Mouse (Mus musculus) layer of hippocampus, adult 2 months (tissue): ENCODE results near the gene Kcng3. TPM values are rescaled to one million over a fixed set of nuclear protein-coding genes. Genes with fewer than 3 reads are reported as not detected.

Experiments used
- DNase-seq, 2 experiments: peaks; one replicate each; pipeline ENCODE4 v3.0.0; 2022; ENCODE audit warnings: low spot score in 2 of 2
- H3K27ac ChIP-seq: fragments of 200-600 bp; 2 replicates; pipeline ENCODE4 v1.8.1; 2022
- H3K4me3 ChIP-seq: fragments of 200-600 bp; 2 replicates; pipeline ENCODE4 v1.8.1; 2022; ENCODE audit warnings: mild to moderate bottlenecking
- CTCF ChIP-seq: fragments of 200-600 bp; conservative IDR thresholded peaks from 2 replicates; pipeline ENCODE4 v1.8.1; 2022; ENCODE audit warnings: antibody characterized with exemption, mild to moderate bottlenecking, moderate library complexity
- total RNA-seq, 2 experiments: library from RNA; stranded (reverse); gene quantifications; 2 replicates each; pipeline ENCODE4 v1.2.3; 2021

Gene Kcng3
- total RNA-seq, 2 experiments from 2014 or later = 9.7 to 11.7 TPM

- Histone ChIP-seq H3K27ac (no peak overlapping the region), H3K4me3 (no peak overlapping the region)
- TF ChIP-seq CTCF = no peak
- DNase-seq = no peak
These were observed 69.3 kb downstream of the Kcng3 start for GRCm38 (mm10) chr17:83562153-83563010.

DNA sequence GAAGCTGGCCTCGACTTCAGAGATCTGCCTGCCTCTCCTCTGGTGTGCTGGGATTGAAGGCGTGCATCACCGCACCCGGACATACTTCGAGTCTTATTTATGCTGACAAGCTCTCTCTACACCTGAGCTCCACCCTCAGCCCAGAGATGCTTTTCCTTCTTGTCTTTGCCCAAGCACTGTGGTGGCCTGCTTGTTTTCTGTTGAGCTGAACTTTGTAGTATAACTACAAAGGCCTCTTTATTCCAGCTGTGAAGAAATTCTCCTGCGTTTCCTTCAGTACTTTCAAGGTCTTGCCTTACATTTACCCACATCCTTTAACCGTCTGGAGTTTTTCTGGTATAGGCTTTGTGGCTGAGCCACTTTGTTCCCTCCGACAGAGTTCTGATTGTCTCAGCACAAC is 72.6 kb downstream of the Kcng3 start:
- Histone ChIP-seq H3K4me3 (no peak overlapping the region), H3K27ac (no peak overlapping the region)
- TF ChIP-seq CTCF = no peak
- DNase-seq = no peak

DNA sequence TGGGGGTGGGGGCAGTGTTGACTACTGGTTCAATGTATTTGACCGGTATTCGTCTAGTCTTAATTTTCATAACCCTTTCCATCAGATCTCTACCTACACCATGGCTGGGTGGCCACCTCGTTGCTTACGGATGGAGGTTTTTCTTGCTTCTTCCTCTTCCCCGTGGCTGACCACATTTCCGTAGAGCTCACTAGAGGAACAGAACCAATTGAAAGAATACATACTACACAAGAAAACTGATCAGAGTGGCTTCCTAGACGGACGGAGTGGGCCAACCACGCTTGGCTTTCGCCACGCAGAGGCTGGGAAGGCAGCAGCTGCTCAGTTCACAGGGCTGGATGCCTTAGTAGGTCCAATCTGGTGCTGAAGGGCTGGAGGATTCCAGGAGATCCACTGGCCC is 75.9 kb downstream of the Kcng3 start:
- no peak for TF ChIP-seq CTCF
- no peak overlapping the region for H3K27ac ChIP-seq
- no peak for DNase-seq
- H3K4me3 ChIP-seq = no peak overlapping the region

- no peak overlapping the region for H3K4me3 ChIP-seq
- no peak for TF ChIP-seq CTCF
- DNase-seq = no peak
- H3K27ac ChIP-seq = no peak overlapping the region
These were observed 76.7 kb downstream of the Kcng3 start for GRCm38 (mm10) chr17:83554997-83555396.

DNA sequence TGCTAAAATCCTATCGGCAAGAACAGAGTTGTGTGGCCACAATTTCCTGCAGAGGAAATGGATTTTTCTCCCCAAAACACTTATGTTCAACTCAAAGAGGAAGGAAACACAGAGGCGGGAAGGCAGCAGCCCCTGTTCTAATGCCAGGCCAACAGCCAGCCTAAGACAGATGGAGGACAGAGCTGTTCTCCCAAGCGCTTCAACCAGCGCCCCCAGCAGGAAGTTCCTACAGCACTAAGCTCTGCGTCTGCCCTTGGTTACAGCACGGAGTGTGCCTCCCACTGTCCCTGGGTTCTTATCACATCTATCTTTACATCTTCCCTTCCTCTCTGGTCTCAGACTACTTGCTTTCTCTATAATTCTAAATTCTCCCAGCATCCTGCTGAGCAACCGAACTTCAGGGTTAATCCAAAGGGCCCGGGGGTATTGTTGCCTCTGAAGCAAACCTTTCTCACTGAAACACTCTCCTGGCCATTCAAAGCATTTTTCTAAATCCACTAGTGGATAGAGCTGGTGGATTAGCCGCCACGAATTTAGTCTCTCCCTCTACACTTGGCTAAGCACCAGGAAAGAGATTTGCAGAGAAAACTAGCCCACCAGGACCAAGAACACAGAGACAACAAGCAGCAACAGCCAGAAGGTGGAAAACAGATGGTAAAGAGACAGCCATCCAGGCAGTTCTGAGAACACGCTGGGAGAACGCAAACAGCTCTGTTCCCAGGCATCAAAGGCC is 83.0 kb downstream of the Kcng3 start:
- peak overlapping the region; percentile 87 for H3K27ac ChIP-seq
- peak; percentile 62 to 74 for DNase-seq

DNA sequence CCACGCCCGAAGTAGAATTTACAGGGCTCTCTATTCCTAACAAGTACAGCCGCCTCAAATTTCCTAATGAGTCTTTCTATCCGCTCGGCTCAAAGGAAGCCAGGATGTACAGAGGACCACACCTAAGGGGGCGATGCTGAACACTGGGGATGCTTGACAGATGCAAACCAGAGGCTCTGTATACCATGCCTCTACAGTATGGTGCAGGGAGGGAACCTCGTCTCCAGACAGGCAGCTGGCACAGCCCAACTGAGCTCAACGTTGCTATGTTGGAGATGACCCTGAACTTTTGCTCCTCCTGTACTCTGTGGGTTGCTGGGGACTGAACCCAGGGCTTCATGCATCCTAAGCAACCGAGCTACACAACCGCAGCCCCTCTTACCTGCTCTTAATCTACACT is 84.5 kb downstream of the Kcng3 start:
- Histone ChIP-seq H3K27ac (peak overlapping the region; percentile 87), H3K4me3 (no peak overlapping the region; the same call in 1 of the 2 replicates)
- no peak for DNase-seq
- TF ChIP-seq CTCF = no peak

More for the DNA sequence above, 83.0 kb downstream of the Kcng3 start:
- TF ChIP-seq CTCF = peak; percentile 65
- H3K4me3 ChIP-seq = peak overlapping the region; percentile 23; the same call in 1 of the 2 replicates

GRCm38 (mm10) chr17:83545756-83546742 is 85.6 kb downstream of the Kcng3 start:
- peak overlapping the region; percentile 38 for H3K4me3 ChIP-seq
- no peak for TF ChIP-seq CTCF
- peak overlapping the region; percentile 87 for H3K27ac ChIP-seq
- peak in 1 of 2 experiments; percentile 30 for DNase-seq

GRCm38 (mm10) chr17:83545259-83545658 is 86.4 kb downstream of the Kcng3 start:
- peak overlapping the region; percentile 38; the same call in 1 of the 2 replicates for H3K4me3 ChIP-seq
- DNase-seq = no peak
- peak; percentile 54 for TF ChIP-seq CTCF
- peak overlapping the region; percentile 87 for H3K27ac ChIP-seq

DNA sequence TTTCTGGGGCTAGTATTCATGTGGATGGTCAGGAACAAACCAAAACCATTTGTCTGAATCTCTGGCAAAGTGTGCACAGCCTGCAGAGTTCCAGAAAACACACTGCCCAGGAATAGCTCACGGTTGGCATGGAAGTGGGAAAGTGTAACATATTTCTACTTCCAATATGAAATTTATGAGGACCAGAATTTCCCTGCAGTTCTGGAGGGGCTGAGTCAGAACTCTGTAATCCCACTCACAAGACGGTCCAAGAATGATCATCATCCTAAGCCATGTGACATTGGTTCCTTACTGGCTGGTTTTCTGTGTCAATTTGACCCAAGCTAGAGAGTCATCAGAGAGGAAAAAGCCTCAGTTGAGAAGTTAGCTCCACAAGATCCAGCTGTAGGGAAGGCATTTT is 89.3 kb downstream of the Kcng3 start:
- no peak for TF ChIP-seq CTCF
- DNase-seq = no peak
- H3K4me3 ChIP-seq = no peak overlapping the region
- H3K27ac ChIP-seq = peak overlapping the region; percentile 48

- no peak overlapping the region for H3K4me3 ChIP-seq
- peak overlapping the region; percentile 7; the same call in 1 of the 2 replicates for H3K27ac ChIP-seq
- TF ChIP-seq CTCF = no peak
- no peak for DNase-seq
These were observed 92.2 kb downstream of the Kcng3 start for GRCm38 (mm10) chr17:83539262-83540037.

DNA sequence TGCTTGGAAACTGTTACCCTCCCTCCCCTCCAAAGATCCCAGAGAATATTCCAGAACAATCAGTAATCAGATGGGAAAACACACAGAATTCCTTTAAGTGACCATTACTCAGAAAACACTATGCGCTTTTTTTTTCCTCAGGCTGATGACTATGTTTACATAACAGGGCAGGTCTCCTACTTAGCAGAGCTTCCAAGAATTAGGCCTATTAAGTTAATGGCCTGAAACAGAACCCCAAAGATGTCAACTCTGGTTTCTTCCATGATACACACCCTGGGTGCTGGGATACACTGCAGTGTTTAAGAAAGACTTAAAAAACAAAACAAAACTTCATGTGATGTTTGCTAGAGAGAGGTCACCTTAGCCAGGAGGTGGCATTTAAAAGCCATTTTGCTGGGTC is 93.0 kb downstream of the Kcng3 start:
- H3K4me3 ChIP-seq = no peak overlapping the region
- no peak for DNase-seq
- H3K27ac ChIP-seq = no peak overlapping the region
- TF ChIP-seq CTCF = no peak

GRCm38 (mm10) chr17:83538141-83538540 is 93.6 kb downstream of the Kcng3 start:
- TF ChIP-seq CTCF = no peak

More at GRCm38 (mm10) chr17:83538141-83538540, 93.6 kb downstream of the Kcng3 start:
- H3K27ac ChIP-seq = no peak overlapping the region
- DNase-seq = no peak
- no peak overlapping the region for H3K4me3 ChIP-seq

Other genes starting within 250 kb of the Kcng3 start
- gene Cox7a2l, start 114.6 kb downstream of the Kcng3 start, total RNA-seq = 100 to 1,000 TPM; 178 to 182 TPM
- gene Mta3, start 74.3 kb upstream of the Kcng3 start, total RNA-seq = 100 to 1,000 TPM in 1 of 2 experiments, 10 to 100 TPM in 1; 96.9 to 102 TPM
- not detected for gene Haao, start 216.1 kb upstream of the Kcng3 start, total RNA-seq